Mouse (Mus musculus) testis, adult 2 months (tissue): ENCODE measurements around the gene Csrp2.

Experiments used
- CTCF ChIP-seq: fragments of 200-500 bp; IDR thresholded peaks from 2 replicates; pipeline ENCODE4 v1.5.1; 2012; ENCODE audit warnings: low read depth, mild to moderate bottlenecking, inconsistent platforms, low read length, moderate library complexity; ENCODE audit not compliant: control insufficient read depth, insufficient read depth, insufficient replicate concordance
- POLR2A ChIP-seq: fragments of 200-500 bp; IDR thresholded peaks from 2 replicates; pipeline ENCODE4 v1.6.1; 2012; ENCODE audit warnings: low read depth, mild to moderate bottlenecking, inconsistent platforms, low read length, moderate library complexity; ENCODE audit not compliant: control insufficient read depth

- TF ChIP-seq CTCF (no peak), POLR2A (no peak)
These were observed 19.7 kb upstream of the Csrp2 start for GRCm38 (mm10) chr10:110899744-110900501.
